Mouse (Mus musculus): ENCODE measurements around the gene Phf21b. TPM values are rescaled to one million over a fixed set of nuclear protein-coding genes. Genes with fewer than 3 reads are reported as not detected.

Gene Phf21b
- polyA plus RNA-seq, 1 experiment, result 5.1 TPM

DNA sequence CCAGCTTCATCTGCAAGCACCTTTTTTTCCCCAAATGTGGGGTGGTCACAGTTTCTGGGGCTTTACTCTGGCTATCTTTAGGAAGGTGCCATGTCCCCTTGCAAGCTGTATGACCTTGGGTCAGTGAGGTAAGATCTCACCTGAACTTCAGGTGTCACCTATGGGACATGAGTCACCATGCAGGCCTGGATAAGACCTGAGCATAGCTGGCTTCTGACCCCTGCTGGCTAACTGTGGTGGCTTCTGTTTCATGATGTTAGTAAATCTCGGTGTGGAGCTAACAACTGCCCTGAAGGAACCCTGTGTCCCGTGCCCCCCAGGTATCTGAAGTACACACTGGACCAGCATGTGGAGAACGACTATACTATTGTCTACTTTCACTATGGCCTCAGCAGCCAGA is 114.3 kb downstream of the Phf21b start:
- Histone ChIP-seq H3K27ac (ENCODE audit: insufficient read depth, low read depth, low read length) (no peak overlapping the region), H3K27me3 (ENCODE audit: control insufficient read depth, insufficient read depth, low read length) (no peaks in the 10 kb centered on the region), H3K4me3 (ENCODE audit: low read depth, low read length) (no peak overlapping the region), H3K36me3 (ENCODE audit: control insufficient read depth, insufficient read depth, low read length) (no peaks in the 10 kb centered on the region), H3K4me1 (ENCODE audit: control insufficient read depth, insufficient read depth, insufficient read length, low read length) (no peaks in the 10 kb centered on the region; the same call in 1 of the 2 replicates)
- WGBS, result 65% methylated on average over 3 of the region's 3 CpGs
- TF ChIP-seq CTCF (IDR thresholded peaks at IDR 0.05; ENCODE audit: extremely low read depth, insufficient read length, insufficient replicate concordance, low read depth, low read length) (peak; percentile 62; the same call in 1 of the 2 replicates), POLR2A (IDR thresholded peaks at IDR 0.05; ENCODE audit: low read depth, low read length) (no peak)

DNA sequence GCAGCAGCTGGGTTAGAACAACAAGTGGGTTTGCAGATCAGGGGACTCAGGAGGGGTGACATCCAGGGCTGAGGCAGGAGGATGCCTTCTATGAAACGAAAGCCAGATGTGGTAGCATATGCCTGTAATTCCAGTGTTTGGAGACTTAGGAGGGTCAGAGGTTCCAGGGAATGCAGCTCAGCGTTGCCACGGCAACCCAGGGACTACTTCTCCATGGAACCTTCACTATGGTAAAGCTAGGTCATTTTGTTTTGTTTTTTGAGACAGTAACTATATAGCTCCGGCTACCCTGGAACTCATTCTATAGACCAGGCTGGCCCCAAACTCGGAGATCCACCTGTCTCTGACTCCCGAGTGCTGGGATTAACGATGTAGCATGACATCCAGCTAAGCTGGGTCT is 117.6 kb downstream of the Phf21b start:
- Histone ChIP-seq H3K4me1 (ENCODE audit: control insufficient read depth, insufficient read depth, insufficient read length, low read length) (no peaks in the 10 kb centered on the region), H3K27me3 (ENCODE audit: control insufficient read depth, insufficient read depth, low read length) (no peaks in the 10 kb centered on the region), H3K27ac (ENCODE audit: insufficient read depth, low read depth, low read length) (no peak overlapping the region), H3K4me3 (ENCODE audit: low read depth, low read length) (no peak overlapping the region), H3K36me3 (ENCODE audit: control insufficient read depth, insufficient read depth, low read length) (no peaks in the 10 kb centered on the region; the same call in 1 of the 2 replicates)
- no peak for TF ChIP-seq CTCF (IDR thresholded peaks at IDR 0.05; ENCODE audit: extremely low read depth, insufficient read length, insufficient replicate concordance, low read depth, low read length)
- TF ChIP-seq POLR2A (IDR thresholded peaks at IDR 0.05; ENCODE audit: low read depth, low read length), result no peak
- 94% methylated on average over 7 of the region's 7 CpGs for WGBS

DNA sequence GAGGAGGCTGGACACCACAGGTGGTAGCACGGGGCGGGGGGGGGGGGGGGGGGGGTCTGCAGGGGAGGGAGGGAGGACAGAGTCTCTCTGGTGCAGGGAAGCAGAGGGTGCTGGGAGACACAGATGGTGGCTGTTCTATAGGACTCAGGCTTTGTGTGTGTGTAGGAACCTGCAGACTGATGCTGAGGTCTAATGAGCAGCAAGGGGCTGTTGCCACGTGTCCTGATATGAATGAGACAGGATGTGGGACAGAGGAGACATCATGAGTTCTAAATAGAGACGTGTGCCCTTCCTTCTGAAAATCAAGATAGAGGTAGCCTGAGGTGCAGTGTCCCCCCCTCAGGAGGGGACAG is 118.9 kb downstream of the Phf21b start:
- WGBS, result 75% methylated on average over 2 of the region's 4 CpGs
- Histone ChIP-seq H3K4me1 (ENCODE audit: control insufficient read depth, insufficient read depth, insufficient read length, low read length) (no peaks in the 10 kb centered on the region), H3K36me3 (ENCODE audit: control insufficient read depth, insufficient read depth, low read length) (no peaks in the 10 kb centered on the region; the same call in 1 of the 2 replicates), H3K27ac (ENCODE audit: insufficient read depth, low read depth, low read length) (no peak overlapping the region), H3K27me3 (ENCODE audit: control insufficient read depth, insufficient read depth, low read length) (no peaks in the 10 kb centered on the region), H3K4me3 (ENCODE audit: low read depth, low read length) (no peak overlapping the region)
- no peak for TF ChIP-seq CTCF (IDR thresholded peaks at IDR 0.05; ENCODE audit: extremely low read depth, insufficient read length, insufficient replicate concordance, low read depth, low read length)
- no peak for TF ChIP-seq POLR2A (IDR thresholded peaks at IDR 0.05; ENCODE audit: low read depth, low read length)

DNA sequence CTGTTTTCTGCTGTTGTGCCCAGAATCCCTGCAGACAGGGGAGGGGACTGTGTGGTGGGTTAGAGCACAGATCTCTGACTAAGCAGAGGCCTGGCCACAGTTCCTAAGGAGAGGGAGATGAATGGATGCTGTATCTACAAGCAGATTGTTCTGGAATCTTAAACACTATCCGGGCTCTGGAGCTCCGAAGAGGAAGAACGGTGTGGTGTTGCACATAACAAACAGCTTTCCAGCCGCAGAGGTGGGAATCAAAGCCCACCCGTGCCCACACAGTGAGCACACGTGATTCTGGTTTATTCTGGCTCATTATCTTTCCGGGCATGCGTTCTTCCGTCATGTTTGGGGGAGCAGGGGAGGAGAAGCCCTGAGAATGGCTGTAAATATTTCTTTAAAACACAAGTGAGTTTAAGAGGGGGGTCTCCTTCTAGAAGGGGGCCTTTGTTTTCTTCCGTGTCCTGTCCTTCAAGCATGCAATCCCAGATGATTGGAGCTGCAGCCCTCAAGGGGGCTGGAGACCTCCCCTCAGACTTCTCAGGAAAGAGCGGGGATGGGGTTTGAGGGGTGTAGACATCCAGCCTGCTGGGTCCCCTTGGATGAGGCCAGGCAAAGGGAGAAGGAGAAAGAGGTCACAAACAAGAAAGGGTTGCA is 119.4 kb downstream of the Phf21b start:
- TF ChIP-seq CTCF (IDR thresholded peaks at IDR 0.05; ENCODE audit: extremely low read depth, insufficient read length, insufficient replicate concordance, low read depth, low read length) (no peak), POLR2A (IDR thresholded peaks at IDR 0.05; ENCODE audit: low read depth, low read length) (no peak)
- WGBS, result 89% methylated on average over 11 of the region's 11 CpGs
- no peak overlapping the region for H3K27ac ChIP-seq (ENCODE audit: insufficient read depth, low read depth, low read length)
- H3K27me3 ChIP-seq (ENCODE audit: control insufficient read depth, insufficient read depth, low read length), result no peaks in the 10 kb centered on the region
- no peaks in the 10 kb centered on the region for H3K4me1 ChIP-seq (ENCODE audit: control insufficient read depth, insufficient read depth, insufficient read length, low read length)
- no peak overlapping the region for H3K4me3 ChIP-seq (ENCODE audit: low read depth, low read length)
- H3K36me3 ChIP-seq (ENCODE audit: control insufficient read depth, insufficient read depth, low read length), result no peaks in the 10 kb centered on the region; the same call in 1 of the 2 replicates

Other genes starting within 250 kb of the Phf21b start
- gene Prr5, start 186.4 kb downstream of the Phf21b start, polyA plus RNA-seq (2012; rRNA removed), result 43.2 and 82.9 TPM in 2 replicates
- 4.2 and 6.3 TPM in 2 replicates for gene Arhgap8, start 136.0 kb downstream of the Phf21b start, polyA plus RNA-seq (2012; rRNA removed)
- 0.05 and 0.09 TPM in 2 replicates for gene Gm29666, start 64.0 kb upstream of the Phf21b start, polyA plus RNA-seq (2012; rRNA removed)
- gene Nup50, start 67.4 kb upstream of the Phf21b start, polyA plus RNA-seq (2012; rRNA removed), result 3.7 and 7.3 TPM in 2 replicates
- gene 5031439G07Rik, start 132.5 kb upstream of the Phf21b start, polyA plus RNA-seq (2012; rRNA removed), result 7.9 and 14.3 TPM in 2 replicates
- gene Upk3a, start 161.1 kb upstream of the Phf21b start, polyA plus RNA-seq (2012; rRNA removed), result 3.9 and 6.3 TPM in 2 replicates
- gene Fam118a, start 172.9 kb upstream of the Phf21b start, polyA plus RNA-seq (2012; rRNA removed), result 2.0 and 21.4 TPM in 2 replicates

All from small intestine, adult 2 months (tissue).